Mouse (Mus musculus) urinary bladder, postnatal 10 days (tissue): Measurements from ENCODE around the gene Tmem79.
"Not testable (repeated sequence)": the region's sequence is repeated elsewhere in the genome, so short reads cannot be mapped to it uniquely, and the experiment has no call there.

Source experiments
- DNase-seq: peaks from one replicate; pipeline ENCODE4 v3.0.0; 2022; ENCODE audit warnings: low spot score

Gene Tmem79

GRCm38 (mm10) chr3:88336058-88337013, at the start of gene Tmem79, which contains the start of gene Smg5:
Gene Tmem79, minus strand, starts transcription at chr3:88336148.
Gene Smg5, plus strand, starts transcription at chr3:88336260.
- peak; percentile 91 for DNase-seq

GRCm38 (mm10) chr3:88384364-88384763, 48.4 kb upstream of the Tmem79 start, which contains the start of gene Bglap:
Gene Bglap, minus strand, starts transcription at chr3:88384464.
- DNase-seq, result no peak

DNA sequence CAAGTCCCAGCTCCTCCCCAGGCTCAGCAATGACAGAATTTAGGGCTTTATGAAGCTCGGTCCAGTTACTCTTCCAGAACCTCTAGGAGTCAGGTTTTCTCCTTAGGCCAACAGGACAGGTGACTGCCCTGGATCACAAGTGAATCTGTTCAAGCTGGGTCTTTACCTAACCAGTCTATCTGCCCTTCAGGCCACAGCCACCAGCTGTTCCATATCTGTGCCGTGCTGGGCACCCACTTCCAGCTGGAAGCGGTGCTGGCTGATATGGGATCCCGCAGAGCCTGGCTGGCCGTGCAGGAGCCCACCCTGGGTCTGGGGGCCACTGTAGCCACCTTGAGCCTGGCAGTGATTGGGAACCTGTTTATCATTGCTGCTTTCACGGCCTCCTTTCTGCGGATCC, 46.4 kb upstream of the Tmem79 start:
- not testable (repeated sequence) for DNase-seq

DNA sequence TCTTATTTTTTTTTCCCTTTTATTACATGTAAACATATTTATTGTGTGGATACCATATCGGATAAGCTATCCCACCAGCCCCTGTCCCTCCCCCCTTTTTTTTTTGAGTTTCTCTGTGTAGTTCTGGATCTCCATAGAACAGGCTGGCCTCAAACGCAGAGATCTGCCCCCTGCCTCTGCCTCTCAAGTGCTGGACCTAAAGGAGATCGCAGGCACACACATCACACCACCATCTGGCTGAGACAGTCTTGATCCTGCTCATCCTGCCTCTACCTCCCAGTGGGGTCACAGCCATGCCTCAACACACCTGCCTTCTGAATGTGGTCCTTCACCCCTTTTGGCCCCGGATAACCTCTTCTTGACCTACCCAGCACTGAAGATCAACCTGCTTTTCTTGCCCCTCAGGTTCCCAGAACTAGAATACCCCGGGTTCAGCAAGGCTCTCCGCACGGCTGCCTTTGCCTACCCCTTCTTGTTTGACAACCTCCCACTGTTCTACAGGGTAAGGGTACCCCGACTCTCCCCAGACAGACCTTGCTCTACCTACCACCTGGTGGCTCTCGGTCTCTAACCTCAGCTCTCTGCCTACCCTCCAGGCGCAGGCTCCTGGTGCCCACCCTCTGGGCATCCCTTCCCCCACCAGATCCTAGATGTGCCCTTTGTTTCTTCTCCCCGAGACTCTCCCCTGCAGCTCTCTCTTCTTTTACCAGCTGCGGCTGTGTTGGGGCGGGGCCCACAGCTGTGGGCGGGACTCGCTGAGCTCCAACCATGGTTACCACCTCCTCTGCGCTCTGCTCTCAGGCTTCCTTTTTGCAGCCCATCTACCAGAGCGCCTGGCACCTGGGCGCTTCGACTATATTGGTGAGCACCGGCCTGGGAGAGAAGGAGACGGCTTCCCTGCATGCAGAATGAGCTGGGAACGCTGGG, 45.7 kb upstream of the Tmem79 start:
- not testable (repeated sequence) for DNase-seq

DNA sequence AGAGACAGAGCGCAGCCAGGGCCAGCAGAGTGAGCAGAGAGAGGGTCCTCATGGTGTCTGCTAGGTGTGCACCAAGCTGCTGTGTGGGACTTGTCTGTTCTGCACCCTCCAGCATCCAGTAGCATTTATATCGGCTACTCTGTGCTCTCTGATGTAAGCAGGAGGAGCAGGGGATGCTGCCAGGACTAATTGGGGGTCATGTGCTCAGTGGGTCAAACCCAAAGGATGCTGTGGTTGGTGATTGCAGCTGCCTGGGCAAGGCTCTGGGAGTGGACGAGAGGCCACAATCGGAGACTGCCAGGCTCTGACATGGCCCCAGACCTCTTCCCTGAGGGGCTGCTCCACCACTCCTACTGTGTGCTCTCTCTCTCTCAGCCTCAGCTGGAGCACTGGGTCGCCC, 42.7 kb upstream of the Tmem79 start, which contains the start of gene Bglap2:
TSS of gene Bglap2 (minus strand) at position 101 of the 400 bp plus-strand sequence.
- DNase-seq, result not testable (repeated sequence)

DNA sequence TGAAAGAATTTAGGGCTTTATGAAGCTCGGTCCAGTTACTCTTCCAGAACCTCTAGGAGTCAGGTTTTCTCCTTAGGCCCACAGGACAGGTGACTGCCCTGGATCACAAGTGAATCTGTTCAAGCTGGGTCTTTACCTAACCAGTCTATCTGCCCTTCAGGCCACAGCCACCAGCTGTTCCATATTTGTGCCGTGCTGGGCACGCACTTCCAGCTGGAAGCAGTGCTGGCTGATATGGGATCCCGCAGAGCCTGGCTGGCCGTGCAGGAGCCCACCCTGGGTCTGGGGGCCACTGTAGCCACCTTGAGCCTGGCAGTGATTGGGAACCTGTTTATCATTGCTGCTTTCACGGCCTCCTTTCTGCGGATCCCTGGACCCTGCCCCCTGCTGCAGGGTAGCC, 40.7 kb upstream of the Tmem79 start:
- not testable (repeated sequence) for DNase-seq

DNA sequence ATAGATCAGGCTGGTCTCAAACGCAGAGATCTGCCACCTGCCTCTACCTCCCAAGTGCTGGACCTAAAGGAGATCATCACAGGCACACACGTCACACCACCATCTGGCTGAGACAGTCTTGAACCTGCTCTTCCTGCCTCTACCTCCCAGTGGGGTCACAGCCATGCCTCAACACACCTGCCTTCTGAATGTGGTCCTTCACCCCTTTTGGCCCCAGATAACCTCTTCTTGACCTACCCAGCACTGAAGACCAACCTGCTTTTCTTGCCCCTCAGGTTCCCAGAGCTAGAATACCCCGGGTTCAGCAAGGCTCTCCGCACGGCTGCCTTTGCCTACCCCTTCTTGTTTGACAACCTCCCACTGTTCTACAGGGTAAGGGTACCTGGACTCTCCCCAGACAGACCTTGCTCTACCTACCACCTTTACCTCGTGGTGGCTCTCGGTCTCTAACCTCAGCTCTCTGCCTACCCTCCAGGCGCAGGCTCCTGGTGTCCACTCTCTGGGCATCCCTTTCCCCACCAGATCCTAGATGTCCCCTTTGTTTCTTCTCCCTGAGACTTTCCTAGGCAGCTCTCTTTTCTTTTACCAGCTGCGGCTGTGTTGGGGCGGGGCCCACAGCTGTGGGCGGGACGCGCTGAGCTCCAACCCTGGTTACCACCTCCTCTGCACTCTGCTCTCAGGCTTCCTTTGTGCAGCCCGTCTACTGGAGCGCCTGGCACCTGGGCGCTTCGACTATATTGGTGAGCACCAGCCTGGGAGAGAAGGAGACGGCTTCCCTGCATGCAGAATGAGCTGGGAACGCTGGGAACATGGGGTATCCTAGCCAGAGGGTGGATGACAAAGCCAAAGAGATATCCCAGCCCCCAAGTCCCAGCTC, 40.0 kb upstream of the Tmem79 start:
- not testable (repeated sequence) for DNase-seq

GRCm38 (mm10) chr3:88372643-88373042, 36.7 kb upstream of the Tmem79 start, which contains the start of gene Bglap3:
Gene Bglap3, minus strand, starts transcription at chr3:88372743.
- DNase-seq, result not testable (repeated sequence)

GRCm38 (mm10) chr3:88368511-88368910, 32.6 kb upstream of the Tmem79 start:
- DNase-seq, result not testable (repeated sequence)

DNA sequence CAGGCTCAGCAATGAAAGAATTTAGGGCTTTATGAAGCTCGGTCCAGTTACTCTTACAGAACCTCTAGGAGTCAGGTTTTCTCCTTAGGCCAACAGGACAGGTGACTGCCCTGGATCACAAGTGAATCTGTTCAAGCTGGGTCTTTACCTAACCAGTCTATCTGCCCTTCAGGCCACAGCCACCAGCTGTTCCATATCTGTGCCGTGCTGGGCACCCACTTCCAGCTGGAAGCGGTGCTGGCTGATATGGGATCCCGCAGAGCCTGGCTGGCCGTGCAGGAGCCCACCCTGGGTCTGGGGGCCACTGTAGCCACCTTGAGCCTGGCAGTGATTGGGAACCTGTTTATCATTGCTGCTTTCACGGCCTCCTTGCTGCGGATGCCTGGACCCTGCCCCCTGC, 31.6 kb upstream of the Tmem79 start:
- DNase-seq, result not testable (repeated sequence)

DNA sequence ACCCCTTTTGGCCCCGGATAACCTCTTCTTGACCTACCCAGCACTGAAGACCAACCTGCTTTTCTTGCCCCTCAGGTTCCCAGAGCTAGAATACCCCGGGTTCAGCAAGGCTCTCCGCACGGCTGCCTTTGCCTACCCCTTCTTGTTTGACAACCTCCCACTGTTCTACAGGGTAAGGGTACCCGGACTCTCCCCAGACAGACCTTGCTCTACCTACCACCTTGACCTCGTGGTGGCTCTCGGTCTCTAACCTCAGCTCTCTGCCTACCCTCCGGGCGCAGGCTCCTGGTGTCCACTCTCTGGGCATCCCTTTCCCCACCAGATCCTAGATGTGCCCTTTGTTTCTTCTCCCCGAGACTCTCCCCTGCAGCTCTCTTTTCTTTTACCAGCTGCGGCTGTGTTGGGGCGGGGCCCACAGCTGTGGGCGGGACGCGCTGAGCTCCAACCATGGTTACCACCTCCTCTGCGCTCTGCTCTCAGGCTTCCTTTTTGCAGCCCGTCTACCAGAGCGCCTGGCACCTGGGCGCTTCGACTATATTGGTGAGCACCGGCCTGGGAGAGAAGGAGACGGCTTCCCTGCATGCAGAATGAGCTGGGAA, 31.0 kb upstream of the Tmem79 start:
- not testable (repeated sequence) for DNase-seq

DNA sequence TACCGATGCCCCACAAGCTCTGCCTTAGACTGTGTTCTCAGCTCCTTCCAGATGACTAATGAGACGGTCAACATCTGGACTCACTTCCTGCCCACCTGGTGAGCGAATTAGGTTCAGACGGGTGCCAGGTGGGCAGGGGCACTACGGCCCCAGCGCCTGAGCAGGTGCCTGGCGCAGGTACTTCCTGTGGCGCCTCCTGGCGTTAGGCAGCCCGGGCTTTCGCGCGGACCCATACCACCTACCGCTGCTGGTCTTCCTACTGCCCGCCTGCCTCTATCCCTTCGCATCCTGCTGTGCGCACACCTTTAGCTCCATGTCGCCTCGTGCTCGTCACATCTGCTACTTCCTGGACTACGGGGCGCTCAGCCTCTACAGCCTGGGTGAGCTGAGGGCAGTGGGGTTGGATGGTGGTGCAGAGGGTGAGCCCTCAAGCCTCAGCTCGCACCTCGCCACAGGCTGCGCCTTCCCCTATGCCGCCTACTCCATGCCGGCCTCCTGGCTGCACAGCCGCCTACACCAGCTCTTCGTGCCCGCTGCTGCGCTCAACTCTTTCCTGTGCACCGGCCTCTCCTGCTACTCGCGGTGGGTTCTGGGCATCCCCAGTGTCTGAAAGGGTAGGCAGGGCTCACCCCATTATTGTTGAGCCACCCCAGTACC, 29.9 kb upstream of the Tmem79 start:
- DNase-seq, result no peak

DNA sequence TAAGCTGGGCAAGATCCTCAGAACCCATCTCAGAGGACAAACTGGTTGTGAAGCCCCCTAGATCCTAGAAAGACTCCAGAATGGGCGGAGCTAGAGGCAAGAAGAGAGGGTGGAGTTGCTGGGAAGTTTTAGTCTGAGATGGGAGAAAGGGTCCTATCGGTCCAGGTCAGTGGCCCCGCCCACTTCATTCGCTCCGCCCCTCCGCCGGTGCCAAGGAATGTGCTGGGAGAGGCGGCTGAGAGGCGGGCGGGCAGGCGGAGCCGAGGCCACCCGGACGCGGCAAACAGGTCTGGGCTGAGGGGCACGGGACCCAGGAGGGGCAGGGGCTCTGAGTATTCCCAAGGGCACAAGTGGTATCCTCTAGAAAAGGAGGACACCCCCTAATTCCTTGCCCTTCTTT, 28.4 kb upstream of the Tmem79 start, which contains the start of gene Paqr6:
TSS of gene Paqr6 (plus strand) at position 248 of the 400 bp plus-strand sequence.
- DNase-seq, result peak; percentile 47

GRCm38 (mm10) chr3:88363700-88364099, 27.8 kb upstream of the Tmem79 start:
- no peak for DNase-seq

- no peak for DNase-seq
Observed at GRCm38 (mm10) chr3:88361612-88362313, 25.8 kb upstream of the Tmem79 start.

GRCm38 (mm10) chr3:88361096-88361495, 25.1 kb upstream of the Tmem79 start:
- DNase-seq, result no peak

GRCm38 (mm10) chr3:88359989-88360388, 24.0 kb upstream of the Tmem79 start:
- no peak for DNase-seq

DNA sequence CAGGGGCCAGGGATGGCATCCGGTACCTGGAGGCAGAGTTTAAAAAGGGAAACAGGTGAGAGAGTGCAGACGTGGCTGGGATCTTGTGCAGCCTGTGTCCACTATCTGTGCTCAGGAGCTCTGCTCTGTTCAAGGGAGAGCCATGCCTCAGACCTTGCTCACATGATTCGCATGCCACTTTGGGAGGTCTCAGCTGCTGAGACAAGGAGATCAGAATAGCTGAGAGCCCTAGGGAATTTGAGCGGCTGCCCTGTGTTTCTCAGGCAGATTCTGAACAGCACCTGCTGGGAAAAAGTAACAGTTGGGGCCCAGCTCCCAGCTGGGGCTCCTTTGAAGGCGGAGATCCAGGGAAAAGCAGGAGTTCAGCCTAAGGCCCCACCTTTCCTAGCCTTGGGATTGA, 23.6 kb upstream of the Tmem79 start:
- no peak for DNase-seq

DNA sequence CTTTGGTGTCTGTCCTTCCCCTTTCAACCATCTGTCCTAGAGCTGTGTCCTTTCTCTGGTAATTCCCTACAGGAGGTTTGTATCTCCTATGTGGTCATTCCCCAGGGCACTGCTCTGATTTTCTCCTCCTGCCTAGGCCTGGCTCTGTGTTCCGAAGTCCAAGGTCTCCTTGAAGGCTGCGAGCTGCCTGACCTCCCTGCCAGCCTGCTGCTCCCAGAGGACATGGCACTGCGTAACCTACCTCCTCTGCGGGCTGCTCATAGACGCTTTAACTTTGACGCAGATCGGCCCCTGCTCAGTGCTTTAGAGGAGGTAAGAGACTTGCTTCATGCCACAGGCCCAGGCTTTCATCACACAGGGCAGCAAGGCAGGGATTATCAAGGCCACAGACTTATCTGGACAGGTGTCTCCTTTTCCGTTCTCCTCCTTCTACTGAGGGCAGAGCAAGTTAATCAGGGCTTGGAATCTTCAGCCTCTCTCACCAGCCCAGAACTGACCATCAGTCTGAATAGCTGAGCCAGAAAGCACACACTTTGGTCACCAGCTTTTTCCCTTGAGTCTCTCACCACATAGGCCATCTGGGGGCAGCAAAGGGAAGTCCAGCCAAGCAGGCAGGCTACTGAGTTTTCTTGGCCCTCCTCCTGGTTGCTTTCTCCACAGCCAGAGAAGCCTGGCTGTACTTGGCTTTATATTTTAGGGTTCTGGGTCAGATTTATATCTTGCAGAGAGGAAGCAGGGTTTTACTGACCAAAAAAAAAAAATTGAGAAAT, 18.6 kb upstream of the Tmem79 start:
- DNase-seq, result no peak
